Mouse (Mus musculus): Measurements from ENCODE around the gene Rab31.

Gene Rab31

GRCm38 (mm10) chr17:65666388-65667161 is 106.0 kb downstream of the Rab31 start:
- no peak for DNase-seq (ENCODE audit: low spot score in 2 of 2)

GRCm38 (mm10) chr17:65665786-65666387 is 106.7 kb downstream of the Rab31 start:
- DNase-seq (ENCODE audit: low spot score in 2 of 2), result no peak

GRCm38 (mm10) chr17:65663329-65664078 is 109.0 kb downstream of the Rab31 start:
- no peak for DNase-seq (ENCODE audit: low spot score in 2 of 2)

- DNase-seq (ENCODE audit: low spot score in 2 of 2), result no peak
Measured at GRCm38 (mm10) chr17:65662662-65663061, 109.9 kb downstream of the Rab31 start.

GRCm38 (mm10) chr17:65658416-65658815 is 114.1 kb downstream of the Rab31 start:
- no peak for DNase-seq (ENCODE audit: low spot score in 2 of 2)

GRCm38 (mm10) chr17:65657958-65658357 is 114.6 kb downstream of the Rab31 start:
- no peak for DNase-seq (ENCODE audit: low spot score in 2 of 2)

- DNase-seq (ENCODE audit: low spot score in 2 of 2), result no peak
Measured at GRCm38 (mm10) chr17:65656731-65657130, 115.8 kb downstream of the Rab31 start.

- no peak for DNase-seq (ENCODE audit: low spot score in 2 of 2)
Measured at GRCm38 (mm10) chr17:65656076-65656475, 116.5 kb downstream of the Rab31 start.

GRCm38 (mm10) chr17:65655608-65656007 is 116.9 kb downstream of the Rab31 start:
- no peak for DNase-seq (ENCODE audit: low spot score in 2 of 2)

- no peak for DNase-seq (ENCODE audit: low spot score in 2 of 2)
Measured at GRCm38 (mm10) chr17:65650598-65650997, 122.0 kb downstream of the Rab31 start.

- no peak for DNase-seq (ENCODE audit: low spot score in 2 of 2)
Measured at GRCm38 (mm10) chr17:65649175-65649493, 123.4 kb downstream of the Rab31 start.

GRCm38 (mm10) chr17:65648371-65649174 is 124.0 kb downstream of the Rab31 start:
- no peak for DNase-seq (ENCODE audit: low spot score in 2 of 2)

- no peak for DNase-seq (ENCODE audit: low spot score in 2 of 2)
Measured at GRCm38 (mm10) chr17:65647961-65648360, 124.6 kb downstream of the Rab31 start.

- no peak for DNase-seq (ENCODE audit: low spot score in 2 of 2)
Measured at GRCm38 (mm10) chr17:65647226-65647625, 125.3 kb downstream of the Rab31 start.

GRCm38 (mm10) chr17:65643579-65643978 is 129.0 kb downstream of the Rab31 start:
- DNase-seq (ENCODE audit: low spot score in 2 of 2), result no peak

- DNase-seq (ENCODE audit: low spot score in 2 of 2), result peak; percentile 66 to 81
Measured at GRCm38 (mm10) chr17:65643051-65643521, 129.5 kb downstream of the Rab31 start.

GRCm38 (mm10) chr17:65642578-65642991 is 130.0 kb downstream of the Rab31 start:
- no peak for DNase-seq (ENCODE audit: low spot score in 2 of 2)

- DNase-seq (ENCODE audit: low spot score in 2 of 2), result no peak
Measured at GRCm38 (mm10) chr17:65641734-65642218, 130.8 kb downstream of the Rab31 start, which contains the start of gene Txndc2. TSS of gene Txndc2 (minus strand) at chr17:65642168.

GRCm38 (mm10) chr17:65639144-65639543 is 133.4 kb downstream of the Rab31 start:
- DNase-seq (ENCODE audit: low spot score in 2 of 2), result no peak

- DNase-seq (ENCODE audit: low spot score in 2 of 2), result no peak
Measured at GRCm38 (mm10) chr17:65635715-65636360, 136.7 kb downstream of the Rab31 start.

GRCm38 (mm10) chr17:65629943-65630342 is 142.6 kb downstream of the Rab31 start:
- no peak for DNase-seq (ENCODE audit: low spot score in 2 of 2)

Data from frontal cortex, postnatal 36 days (tissue).